Mouse (Mus musculus): Measurements from ENCODE around the gene Plcb3. TPM values are rescaled to one million over a fixed set of nuclear protein-coding genes. Genes with fewer than 3 reads are reported as not detected.
A peak's percentile ranks its signal among the peaks of the same experiment; 100 is the strongest.

Plcb3 gene
- polyA plus RNA-seq, 1 experiment from 2014 or later, result 18.1 TPM

DNA sequence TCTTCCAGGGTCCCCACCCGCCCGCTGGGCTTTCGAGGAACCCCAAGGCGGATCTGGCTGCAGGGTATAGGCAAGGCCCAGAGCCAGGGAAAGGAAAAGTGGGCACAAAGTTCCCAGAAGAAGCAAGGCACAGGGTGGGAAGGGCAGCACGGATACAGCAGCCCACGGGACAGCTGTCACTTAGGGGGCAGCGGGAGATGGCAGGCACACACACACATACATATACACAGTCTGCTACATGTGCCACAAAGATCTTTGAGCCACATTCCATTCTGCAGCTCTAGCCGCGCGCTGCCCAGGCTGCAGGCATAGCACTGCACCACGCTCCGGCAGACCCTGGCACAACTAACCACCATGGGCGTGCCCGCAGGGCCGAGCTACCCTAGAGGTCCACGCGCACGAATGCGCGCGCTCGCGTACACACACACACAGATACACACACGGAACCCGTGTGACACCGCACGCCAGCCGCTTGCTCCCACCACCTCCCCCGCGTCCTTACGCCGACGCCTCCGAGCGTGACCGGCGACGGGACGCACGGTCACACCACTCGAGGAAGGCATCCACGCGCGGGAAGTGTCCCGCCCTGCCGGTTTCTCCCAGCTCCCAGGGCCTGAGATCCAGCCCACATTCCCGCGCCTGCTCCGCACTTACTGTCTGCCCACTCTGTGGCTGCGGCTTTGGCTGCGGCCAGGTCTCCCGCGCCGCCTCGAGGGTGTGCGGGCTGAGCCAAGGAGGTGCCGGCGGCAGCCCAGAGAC is 42.7 kb downstream of the Plcb3 start:
- peak overlapping the region; percentile 56 for H3K4me3 ChIP-seq
- H3K36me3 ChIP-seq, result 0 out of 2 replicates have a peak, but pooled peaks cover 4% of the 10 kb centered on the region
- H3K27ac ChIP-seq (replicated peaks), result no peak overlapping the region
- H3K9ac ChIP-seq, result peak overlapping the region; percentile 80
- no peak for ATAC-seq (ENCODE audit: extremely low read depth, insufficient number of reproducible peaks, low FRiP score, low TSS enrichment)
- H3K4me1 ChIP-seq, result peaks cover 13% of the 10 kb centered on the region
- H3K9me3 ChIP-seq, result no peaks in the 10 kb centered on the region
- 4% methylated on average over 58 of the region's 58 CpGs for WGBS
- H3K4me2 ChIP-seq, result peak overlapping the region; percentile 86
- peaks cover 82% of the 10 kb centered on the region for H3K27me3 ChIP-seq (replicated peaks)

DNA sequence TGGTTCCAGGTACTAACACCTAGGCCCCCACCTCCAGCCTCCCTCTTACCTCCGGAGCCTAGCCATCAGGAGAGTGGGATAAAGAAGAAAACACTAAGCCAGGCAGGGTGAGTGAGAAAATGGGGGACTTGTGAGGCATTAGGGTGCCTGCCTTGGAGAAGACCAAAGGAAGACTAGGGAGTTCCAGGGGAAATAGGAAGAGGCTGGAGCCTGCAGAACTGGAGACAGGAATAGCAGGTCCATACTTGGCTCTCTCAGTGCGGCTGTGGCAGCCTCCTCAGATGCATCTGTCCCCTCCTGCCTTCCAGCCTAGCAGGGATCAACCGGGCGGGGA is 43.2 kb downstream of the Plcb3 start:
- peak overlapping the region; percentile 80; the same call in 1 of the 2 replicates for H3K9ac ChIP-seq
- H3K27ac ChIP-seq (replicated peaks), result no peak overlapping the region
- H3K4me1 ChIP-seq, result peaks cover 13% of the 10 kb centered on the region
- peaks cover 88% of the 10 kb centered on the region for H3K27me3 ChIP-seq (replicated peaks)
- H3K4me3 ChIP-seq, result peak overlapping the region; percentile 56
- no peaks in the 10 kb centered on the region for H3K9me3 ChIP-seq
- WGBS, result 22% methylated on average over 4 of the region's 4 CpGs
- no peak for ATAC-seq (ENCODE audit: extremely low read depth, insufficient number of reproducible peaks, low FRiP score, low TSS enrichment)
- peak overlapping the region; percentile 86 for H3K4me2 ChIP-seq
- H3K36me3 ChIP-seq, result 0 out of 2 replicates have a peak, but pooled peaks cover 4% of the 10 kb centered on the region

DNA sequence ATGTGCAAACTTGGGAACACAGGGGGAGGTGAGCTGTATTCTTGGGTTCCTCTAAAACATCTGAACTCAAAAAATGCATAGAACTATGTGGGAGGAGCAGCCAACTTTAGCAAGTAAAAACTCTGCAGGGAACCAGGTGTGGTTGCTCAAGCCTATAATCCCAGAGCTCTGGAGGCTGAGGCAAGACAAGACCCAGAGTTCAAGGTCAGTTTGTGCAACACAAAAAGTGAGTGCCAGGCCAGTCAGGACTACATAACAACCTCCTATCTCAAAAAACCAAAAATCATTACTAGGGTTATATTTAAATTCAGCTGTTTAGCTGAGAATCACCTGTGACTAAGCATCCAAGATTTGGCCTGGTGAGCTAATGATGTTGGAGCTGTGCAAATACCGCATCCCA is 44.3 kb downstream of the Plcb3 start:
- peaks cover 18% of the 10 kb centered on the region for H3K4me1 ChIP-seq
- no peak overlapping the region for H3K4me3 ChIP-seq
- H3K4me2 ChIP-seq, result no peak overlapping the region
- H3K27ac ChIP-seq (replicated peaks), result no peak overlapping the region
- 66% methylated on average over 1 of the region's 1 CpGs for WGBS
- H3K9ac ChIP-seq, result no peak overlapping the region
- peaks cover 96% of the 10 kb centered on the region for H3K27me3 ChIP-seq (replicated peaks)
- no peak for ATAC-seq (ENCODE audit: extremely low read depth, insufficient number of reproducible peaks, low FRiP score, low TSS enrichment)
- H3K36me3 ChIP-seq, result no peaks in the 10 kb centered on the region
- H3K9me3 ChIP-seq, result no peaks in the 10 kb centered on the region

DNA sequence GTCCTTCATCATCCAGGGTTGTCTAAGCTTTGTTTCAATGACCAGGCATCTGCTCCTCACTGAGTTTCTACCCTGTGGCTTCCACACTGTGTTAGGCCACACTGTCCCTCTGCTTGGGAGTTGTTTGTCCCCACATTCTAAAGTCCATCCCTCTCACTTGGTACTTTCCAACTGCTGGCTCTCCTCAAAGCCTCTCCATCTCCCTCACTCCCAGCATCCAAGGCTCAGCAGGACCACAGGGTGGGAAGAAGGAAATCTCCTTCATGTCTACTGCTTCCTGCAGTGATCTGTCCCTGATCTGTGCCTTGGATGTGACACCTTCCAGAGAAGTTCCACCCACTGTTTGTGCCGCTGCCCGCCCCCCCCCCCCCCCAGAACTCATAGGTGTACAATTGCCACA is 45.3 kb downstream of the Plcb3 start:
- Histone ChIP-seq H3K9me3 (no peaks in the 10 kb centered on the region; the same call in 1 of the 2 replicates), H3K4me2 (no peak overlapping the region), H3K4me3 (no peak overlapping the region), H3K27ac (replicated peaks) (no peak overlapping the region), H3K4me1 (peaks cover 27% of the 10 kb centered on the region), H3K36me3 (no peaks in the 10 kb centered on the region), H3K9ac (no peak overlapping the region), H3K27me3 (replicated peaks) (peaks cover 98% of the 10 kb centered on the region)
- no peak for ATAC-seq (ENCODE audit: extremely low read depth, insufficient number of reproducible peaks, low FRiP score, low TSS enrichment)
- 0% methylated on average over 2 of the region's 2 CpGs for WGBS

- Histone ChIP-seq H3K27ac (replicated peaks) (no peak overlapping the region), H3K9ac (no peak overlapping the region), H3K9me3 (no peaks in the 10 kb centered on the region; the same call in 1 of the 2 replicates), H3K36me3 (no peaks in the 10 kb centered on the region), H3K4me1 (peaks cover 35% of the 10 kb centered on the region), H3K4me2 (no peak overlapping the region), H3K27me3 (replicated peaks) (peaks cover 96% of the 10 kb centered on the region), H3K4me3 (no peak overlapping the region)
- ATAC-seq (ENCODE audit: extremely low read depth, insufficient number of reproducible peaks, low FRiP score, low TSS enrichment), result no peak
- WGBS, result 11% methylated on average over 9 of the region's 9 CpGs
Measured at GRCm38 (mm10) chr19:6928080-6928479, 48.2 kb downstream of the Plcb3 start.

DNA sequence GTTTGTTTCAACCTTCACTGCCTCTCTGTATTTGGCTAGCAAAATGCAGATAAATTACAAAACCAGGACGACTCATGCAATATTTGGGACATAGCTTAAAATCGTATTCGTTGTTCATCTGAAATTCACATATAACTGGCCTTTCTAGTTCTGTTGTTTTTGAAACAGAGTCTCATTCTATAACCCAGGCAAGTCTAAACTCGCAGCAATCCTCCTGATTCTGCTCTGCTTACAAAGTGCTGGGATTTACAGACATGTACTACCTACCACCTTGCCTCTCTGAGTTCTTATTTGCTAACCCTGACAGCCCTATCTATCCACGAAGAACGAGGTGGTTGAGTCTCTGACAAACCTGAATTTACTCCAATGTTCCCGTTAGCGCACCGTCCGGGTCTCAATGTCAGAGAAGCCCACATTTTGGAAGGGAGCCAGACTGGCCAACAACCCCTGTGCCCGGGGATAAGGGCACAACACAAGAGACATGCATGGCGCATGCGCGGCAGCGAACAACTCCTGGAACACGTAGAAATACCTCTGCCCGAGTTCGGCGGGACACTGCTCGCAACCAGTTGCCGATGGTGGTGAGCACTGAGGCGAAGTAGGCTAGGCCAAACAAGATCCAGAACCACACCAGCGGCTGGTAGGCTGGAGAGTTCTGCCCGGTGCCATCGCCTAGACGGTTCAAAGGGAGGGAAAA is 49.6 kb downstream of the Plcb3 start:
- 14% methylated on average over 26 of the region's 26 CpGs for WGBS
- Histone ChIP-seq H3K9ac (peak overlapping the region; percentile 51; the same call in 1 of the 2 replicates), H3K4me1 (peaks cover 44% of the 10 kb centered on the region)

GRCm38 (mm10) chr19:6925611-6926329 is 50.5 kb downstream of the Plcb3 start:
- no peaks in the 10 kb centered on the region for H3K36me3 ChIP-seq
- peaks cover 74% of the 10 kb centered on the region for H3K27me3 ChIP-seq (replicated peaks)
- ATAC-seq (ENCODE audit: extremely low read depth, insufficient number of reproducible peaks, low FRiP score, low TSS enrichment), result no peak
- no peaks in the 10 kb centered on the region; the same call in 1 of the 2 replicates for H3K9me3 ChIP-seq
- peak overlapping the region; percentile 29 for H3K4me3 ChIP-seq
- H3K4me2 ChIP-seq, result peak overlapping the region; percentile 58
- H3K27ac ChIP-seq (replicated peaks), result no peak overlapping the region
- peaks cover 45% of the 10 kb centered on the region for H3K4me1 ChIP-seq
- 11% methylated on average over 39 of the region's 40 CpGs for WGBS
- peak overlapping the region; percentile 60; the same call in 1 of the 2 replicates for H3K9ac ChIP-seq

More for the DNA sequence above, 49.6 kb downstream of the Plcb3 start:
- Histone ChIP-seq H3K4me2 (peak overlapping the region; percentile 64), H3K4me3 (peak overlapping the region; percentile 35), H3K36me3 (no peaks in the 10 kb centered on the region), H3K27ac (replicated peaks) (no peak overlapping the region), H3K9me3 (no peaks in the 10 kb centered on the region; the same call in 1 of the 2 replicates), H3K27me3 (replicated peaks) (peaks cover 84% of the 10 kb centered on the region)
- ATAC-seq (ENCODE audit: extremely low read depth, insufficient number of reproducible peaks, low FRiP score, low TSS enrichment), result no peak

GRCm38 (mm10) chr19:6925307-6925573 is 51.0 kb downstream of the Plcb3 start, which contains the start of gene Catsperz:
Catsperz (minus strand) TSS chr19:6925380.
- Histone ChIP-seq H3K4me1 (peaks cover 50% of the 10 kb centered on the region), H3K4me3 (peak within 1 kb of the TSS; percentile 29), H3K27me3 (replicated peaks) (peaks cover 69% of the 10 kb centered on the region), H3K36me3 (no peaks in the 10 kb centered on the region), H3K4me2 (peak within 1 kb of the TSS; percentile 58), H3K27ac (replicated peaks) (no peak within 1 kb of the TSS), H3K9ac (peak within 1 kb of the TSS; percentile 60), H3K9me3 (no peaks in the 10 kb centered on the region; the same call in 1 of the 2 replicates)
- no peak for ATAC-seq (ENCODE audit: extremely low read depth, insufficient number of reproducible peaks, low FRiP score, low TSS enrichment)
- 5% methylated on average over 9 of the region's 9 CpGs for WGBS

DNA sequence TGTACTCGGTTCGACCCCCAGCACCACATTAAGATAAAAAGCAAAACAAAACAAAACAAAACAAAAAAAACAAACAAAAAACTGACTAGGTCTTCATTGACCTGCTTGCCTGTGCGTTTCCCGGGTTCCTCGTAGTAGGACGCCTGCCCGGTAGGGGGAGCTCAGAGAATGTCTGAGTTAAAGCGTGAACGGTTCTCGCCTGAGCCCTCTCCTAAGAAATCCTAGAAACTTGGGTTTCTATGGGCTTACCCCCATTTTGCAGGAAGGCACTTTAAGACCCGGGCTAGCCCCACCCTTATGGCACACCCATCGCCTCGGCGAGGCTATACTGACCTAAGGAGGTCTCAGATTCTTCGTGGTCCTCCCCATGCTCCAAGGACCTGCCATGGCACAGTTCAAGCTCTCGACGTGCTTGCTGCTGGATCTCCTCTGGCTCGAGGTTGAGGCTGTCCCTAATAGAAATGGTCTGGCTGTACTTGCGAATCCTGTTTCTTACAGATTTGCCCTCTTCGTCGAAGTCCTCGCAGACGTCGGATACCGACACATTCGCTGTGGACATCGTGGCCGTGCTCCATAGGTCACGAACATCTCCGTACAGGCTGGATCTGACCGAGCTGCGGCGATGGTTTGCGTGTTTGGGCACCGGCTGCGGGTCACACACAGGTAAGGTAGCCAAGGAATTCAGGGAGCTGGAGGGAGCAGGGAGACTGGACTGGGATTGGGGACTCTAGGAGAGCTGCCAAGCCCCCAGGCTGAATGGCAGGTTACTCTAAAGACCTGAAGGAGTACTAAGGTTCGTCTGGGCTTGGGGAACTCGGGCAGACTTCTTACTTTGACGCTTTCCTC is 51.6 kb downstream of the Plcb3 start:
- no peak for ATAC-seq (ENCODE audit: extremely low read depth, insufficient number of reproducible peaks, low FRiP score, low TSS enrichment)
- H3K4me1 ChIP-seq, result peaks cover 56% of the 10 kb centered on the region
- H3K27ac ChIP-seq (replicated peaks), result no peak overlapping the region
- 3% methylated on average over 39 of the region's 39 CpGs for WGBS
- H3K9me3 ChIP-seq, result no peaks in the 10 kb centered on the region; the same call in 1 of the 2 replicates
- H3K27me3 ChIP-seq (replicated peaks), result peaks cover 63% of the 10 kb centered on the region
- H3K9ac ChIP-seq, result peak overlapping the region; percentile 60
- H3K4me2 ChIP-seq, result peak overlapping the region; percentile 58
- H3K4me3 ChIP-seq, result peak overlapping the region; percentile 29
- 0 out of 2 replicates have a peak, but pooled peaks cover 2% of the 10 kb centered on the region for H3K36me3 ChIP-seq

- WGBS, result 56% methylated on average over 6 of the region's 6 CpGs
Measured at GRCm38 (mm10) chr19:6922901-6923735, 53.2 kb downstream of the Plcb3 start.

More at GRCm38 (mm10) chr19:6922901-6923735, 53.2 kb downstream of the Plcb3 start:
- Histone ChIP-seq H3K4me2 (peak overlapping the region; percentile 71), H3K4me3 (peak overlapping the region; percentile 79), H3K27me3 (replicated peaks) (peaks cover 50% of the 10 kb centered on the region), H3K4me1 (peaks cover 64% of the 10 kb centered on the region), H3K36me3 (peaks cover 17% of the 10 kb centered on the region), H3K9me3 (no peaks in the 10 kb centered on the region; the same call in 1 of the 2 replicates), H3K27ac (replicated peaks) (peak overlapping the region; percentile 83), H3K9ac (peak overlapping the region; percentile 79)
- ATAC-seq (ENCODE audit: extremely low read depth, insufficient number of reproducible peaks, low FRiP score, low TSS enrichment), result no peak

Measured in heart, embryonic 13.5 days (tissue).